Mouse (Mus musculus) CH12.LX (cell line): ENCODE results near the gene Mrpl42. TPM values are rescaled to one million over a fixed set of nuclear protein-coding genes. Genes with fewer than 3 reads are reported as not detected.

Experiments
- DNase-seq: peaks from one replicate; pipeline ENCODE4 v3.0.0-alpha.2; 2013; ENCODE audit errors: extremely low read depth
- H3K27ac ChIP-seq: 2 replicates; pipeline ENCODE4 v1.5.1; 2012; ENCODE audit warnings: low read depth, mild to moderate bottlenecking, control low read depth, moderate library complexity; ENCODE audit not compliant: insufficient read depth
- H3K27me3 ChIP-seq: replicated peaks from 2 replicates; pipeline ENCODE3; 2012; ENCODE audit warnings: inconsistent platforms
- H3K36me3 ChIP-seq, 2 experiments: replicated peaks in 1 of 2; 2 replicates each; pipeline versions ENCODE3 to v1.6.1; 2012; ENCODE audit warnings: inconsistent platforms in 1 of 2, low read length in 1 of 2, mild to moderate bottlenecking in 1 of 2, mixed read lengths in 1 of 2, moderate library complexity in 1 of 2; ENCODE audit not compliant: control insufficient read depth in 1 of 2, insufficient read depth in 1 of 2
- H3K4me1 ChIP-seq, 2 experiments: 2 replicates each; pipeline ENCODE4 v1.6.1; 2012; ENCODE audit warnings: inconsistent platforms in 1 of 2, moderate library complexity in 1 of 2; ENCODE audit not compliant: insufficient read depth in 2 of 2, control insufficient read depth in 1 of 2
- H3K4me2 ChIP-seq: 2 replicates; pipeline ENCODE4 v1.6.1; 2012; ENCODE audit warnings: low read depth, mild to moderate bottlenecking, control low read depth; ENCODE audit not compliant: poor library complexity, insufficient read depth, severe bottlenecking
- H3K4me3 ChIP-seq, 3 experiments: fragments of 150-350 bp in 1 of 3; sonication (generic) in 1 of 3; replicated peaks in 1 of 3; 2 replicates each; pipeline versions ENCODE3 to v1.5.1; 2011 to 2012; ENCODE audit warnings: low read depth in 2 of 3, low read length in 2 of 3, mild to moderate bottlenecking in 2 of 3, moderate library complexity in 2 of 3, control low read depth in 1 of 3, improper control_type of control experiment in 1 of 3, inconsistent platforms in 1 of 3, mixed read lengths in 1 of 3; ENCODE audit not compliant: poor library complexity in 1 of 3
- H3K79me2 ChIP-seq: replicated peaks from 2 replicates; pipeline ENCODE4 v1.6.1; 2012; ENCODE audit warnings: mild to moderate bottlenecking, moderate library complexity; ENCODE audit not compliant: control insufficient read depth, poor library complexity, insufficient read depth, severe bottlenecking; ENCODE audit errors: extremely low read depth
- H3K9ac ChIP-seq: 2 replicates; pipeline ENCODE4 v1.6.1; 2012; ENCODE audit warnings: low read depth, mild to moderate bottlenecking, control low read depth, moderate library complexity; ENCODE audit not compliant: insufficient read depth
- H3K9me3 ChIP-seq: replicated peaks from 2 replicates; pipeline ENCODE3; 2012; ENCODE audit warnings: low read length, inconsistent platforms, mixed read lengths
- BHLHE40 ChIP-seq: IDR thresholded peaks from 2 replicates; pipeline ENCODE4 v1.6.1; 2011; ENCODE audit warnings: mild to moderate bottlenecking, low read depth, low read length, improper control_type of control experiment
- CHD1 ChIP-seq: IDR thresholded peaks from 2 replicates; pipeline ENCODE4 v1.6.1; 2012; ENCODE audit warnings: low read depth, low read length, improper control_type of control experiment, inconsistent platforms
- CHD2 ChIP-seq: IDR thresholded peaks from 2 replicates; pipeline ENCODE4 v1.6.1; 2011; ENCODE audit warnings: low read length, improper control_type of control experiment
- CTCF ChIP-seq, 2 experiments: IDR thresholded peaks in 1 of 2; conservative IDR thresholded peaks in 1 of 2; 2 replicates each; pipeline ENCODE4 v1.5.1; 2011 to 2012; ENCODE audit warnings: low read depth in 2 of 2, low read length in 2 of 2, improper control_type of control experiment in 1 of 2, inconsistent platforms in 1 of 2, mild to moderate bottlenecking in 1 of 2, moderate library complexity in 1 of 2
- E2F4 ChIP-seq: IDR thresholded peaks from 2 replicates; pipeline ENCODE4 v1.6.1; 2011; ENCODE audit warnings: low read depth, low read length, improper control_type of control experiment; ENCODE audit not compliant: insufficient replicate concordance
- ELF1 ChIP-seq: IDR thresholded peaks from 2 replicates; pipeline ENCODE4 v1.6.1; 2014; ENCODE audit warnings: low read depth, mild to moderate bottlenecking, inconsistent platforms, low read length, improper control_type of control experiment
- EP300 ChIP-seq: IDR thresholded peaks from 2 replicates; pipeline ENCODE4 v1.6.1; 2011; ENCODE audit warnings: low read length, improper control_type of control experiment
- ETS1 ChIP-seq: conservative IDR thresholded peaks from 2 replicates; pipeline ENCODE4 v1.6.1; 2012; ENCODE audit warnings: low read depth, mild to moderate bottlenecking, inconsistent platforms, low read length, improper control_type of control experiment, moderate library complexity
- GABPA ChIP-seq: IDR thresholded peaks from 2 replicates; pipeline ENCODE4 v1.6.1; 2012; ENCODE audit warnings: low read depth, low read length, improper control_type of control experiment, inconsistent platforms; ENCODE audit not compliant: insufficient replicate concordance
- HCFC1 ChIP-seq: IDR thresholded peaks from 2 replicates; pipeline ENCODE4 v1.6.1; 2012; ENCODE audit warnings: low read depth, mild to moderate bottlenecking, inconsistent platforms, low read length, improper control_type of control experiment
- IRF4 ChIP-seq: IDR thresholded peaks from 2 replicates; pipeline ENCODE4 v1.6.1; 2014; ENCODE audit warnings: low read depth, mild to moderate bottlenecking, inconsistent platforms, low read length, improper control_type of control experiment
- JUN ChIP-seq: IDR thresholded peaks from 2 replicates; pipeline ENCODE4 v1.6.1; 2011; ENCODE audit warnings: low read depth, mild to moderate bottlenecking, low read length, improper control_type of control experiment, moderate library complexity; ENCODE audit not compliant: insufficient read depth
- JUND ChIP-seq: conservative IDR thresholded peaks from 2 replicates; pipeline ENCODE4 v1.6.1; 2011; ENCODE audit warnings: low read depth, low read length, improper control_type of control experiment
- KAT2A ChIP-seq: IDR thresholded peaks from 2 replicates; pipeline ENCODE4 v1.6.1; 2012; ENCODE audit warnings: low read length, improper control_type of control experiment, inconsistent platforms; ENCODE audit not compliant: insufficient replicate concordance
- MAFK ChIP-seq: IDR thresholded peaks from 2 replicates; pipeline ENCODE4 v1.6.1; 2011; ENCODE audit warnings: low read length, improper control_type of control experiment; ENCODE audit not compliant: insufficient replicate concordance
- MAX ChIP-seq: IDR thresholded peaks from 2 replicates; pipeline ENCODE4 v1.6.1; 2011; ENCODE audit warnings: low read length, improper control_type of control experiment
- MAZ ChIP-seq: IDR thresholded peaks from 2 replicates; pipeline ENCODE4 v1.6.1; 2012; ENCODE audit warnings: low read depth, mild to moderate bottlenecking, inconsistent platforms, low read length, improper control_type of control experiment, moderate library complexity
- MEF2A ChIP-seq: IDR thresholded peaks from 2 replicates; pipeline ENCODE4 v1.6.1; 2014; ENCODE audit warnings: low read depth, mild to moderate bottlenecking, inconsistent platforms, low read length, improper control_type of control experiment, borderline replicate concordance
- MXI1 ChIP-seq: IDR thresholded peaks from 2 replicates; pipeline ENCODE4 v1.6.1; 2011; ENCODE audit warnings: mild to moderate bottlenecking, low read depth, low read length, improper control_type of control experiment
- MYC ChIP-seq: IDR thresholded peaks from 2 replicates; pipeline ENCODE4 v1.6.1; 2011; ENCODE audit warnings: low read depth, mild to moderate bottlenecking, improper control_type of control experiment, low read length
- NELFE ChIP-seq: IDR thresholded peaks from 2 replicates; pipeline ENCODE4 v1.6.1; 2011; ENCODE audit warnings: low read depth, low read length, improper control_type of control experiment
- NRF1 ChIP-seq: IDR thresholded peaks from 2 replicates; pipeline ENCODE4 v1.6.1; 2014; ENCODE audit warnings: low read depth, mild to moderate bottlenecking, inconsistent platforms, low read length, improper control_type of control experiment, moderate library complexity
- PAX5 ChIP-seq: IDR thresholded peaks from 2 replicates; pipeline ENCODE4 v1.6.1; 2012; ENCODE audit warnings: low read length, inconsistent platforms, mixed read lengths
- POLR2A ChIP-seq: IDR thresholded peaks from 2 replicates; pipeline ENCODE4 v1.6.1; 2011; ENCODE audit warnings: low read depth, mild to moderate bottlenecking, improper control_type of control experiment, low read length
- POLR2AphosphoS2 ChIP-seq: IDR thresholded peaks from 2 replicates; pipeline ENCODE4 v1.6.1; 2011; ENCODE audit warnings: low read depth, low read length, improper control_type of control experiment
- RCOR1 ChIP-seq: conservative IDR thresholded peaks from 2 replicates; pipeline ENCODE4 v1.6.1; 2012; ENCODE audit warnings: low read depth, mild to moderate bottlenecking, inconsistent platforms, low read length, improper control_type of control experiment
- SIN3A ChIP-seq: IDR thresholded peaks from 2 replicates; pipeline ENCODE4 v1.6.1; 2012; ENCODE audit warnings: low read length, improper control_type of control experiment, inconsistent platforms
- SMC3 ChIP-seq: IDR thresholded peaks from 2 replicates; pipeline ENCODE4 v1.6.1; 2011; ENCODE audit warnings: low read depth, low read length, improper control_type of control experiment
- TBP ChIP-seq: conservative IDR thresholded peaks from 2 replicates; pipeline ENCODE4 v1.6.1; 2011; ENCODE audit warnings: low read depth, low read length, improper control_type of control experiment
- TCF12 ChIP-seq: IDR thresholded peaks from 2 replicates; pipeline ENCODE4 v1.6.1; 2014; ENCODE audit warnings: low read depth, mild to moderate bottlenecking, inconsistent platforms, low read length, improper control_type of control experiment
- UBTF ChIP-seq: IDR thresholded peaks from 2 replicates; pipeline ENCODE4 v1.6.1; 2012; ENCODE audit warnings: low read depth, mild to moderate bottlenecking, inconsistent platforms, low read length, improper control_type of control experiment, moderate library complexity
- USF1 ChIP-seq: IDR thresholded peaks from 2 replicates; pipeline ENCODE4 v1.6.1; 2014; ENCODE audit warnings: low read depth, mild to moderate bottlenecking, inconsistent platforms, low read length, improper control_type of control experiment
- USF2 ChIP-seq: conservative IDR thresholded peaks from 2 replicates; pipeline ENCODE4 v1.6.1; 2011; ENCODE audit warnings: low read depth, low read length, improper control_type of control experiment
- ZC3H11A ChIP-seq: IDR thresholded peaks from 2 replicates; pipeline ENCODE4 v1.6.1; 2012; ENCODE audit warnings: low read depth, mild to moderate bottlenecking, inconsistent platforms, low read length, improper control_type of control experiment
- ZKSCAN1 ChIP-seq: IDR thresholded peaks from 2 replicates; pipeline ENCODE4 v1.6.1; 2012; ENCODE audit warnings: low read depth, inconsistent platforms, low read length, improper control_type of control experiment, borderline replicate concordance
- ZMIZ1 ChIP-seq: IDR thresholded peaks from 2 replicates; pipeline ENCODE4 v1.6.1; 2012; ENCODE audit warnings: low read depth, mild to moderate bottlenecking, inconsistent platforms, low read length, improper control_type of control experiment
- ZNF384 ChIP-seq: IDR thresholded peaks from 2 replicates; pipeline ENCODE4 v1.6.1; 2012; ENCODE audit warnings: low read depth, low read length, improper control_type of control experiment, inconsistent platforms
- dilution Hi-C: fragments of 300-500 bp; cut with MboI; formaldehyde crosslinking; loops from 2 replicates; pipeline ENCODE4 v1.14.3; 2020; ENCODE audit warnings: low sequenced_read_pairs; ENCODE audit not compliant: extremely low pct_unique_long_range_greater_than_20kb, extremely low pct_ligation_motif_present
- in situ Hi-C: fragments of 300-500 bp; cut with MboI; formaldehyde crosslinking; loops from 3 replicates; pipeline ENCODE4 v1.14.3; 2019; ENCODE audit warnings: low sequenced_read_pairs, low pct_ligation_motif_present, low pct_unique_long_range_greater_than_20kb, mixed read lengths
- polyA plus RNA-seq: library from polyadenylated mRNA; unstranded; fragments of >175 nt; gene quantifications from 2 replicates; pipeline ENCODE4 v1.2.1, GENCODE M21; 2012; ENCODE audit warnings: low read depth; ENCODE audit not compliant: insufficient read length
- total RNA-seq, 2 experiments: library from RNA; depleted of rRNA; stranded (reverse); fragments of 300-350 nt in 1 of 2; fragments of >200 nt in 1 of 2; gene quantifications; 2 replicates each; pipeline ENCODE4 v1.2.3; 2012 to 2014

The Mrpl42 gene
- total and polyA plus RNA-seq, 3 experiments: 161 to 389 (median 223) TPM

DNA sequence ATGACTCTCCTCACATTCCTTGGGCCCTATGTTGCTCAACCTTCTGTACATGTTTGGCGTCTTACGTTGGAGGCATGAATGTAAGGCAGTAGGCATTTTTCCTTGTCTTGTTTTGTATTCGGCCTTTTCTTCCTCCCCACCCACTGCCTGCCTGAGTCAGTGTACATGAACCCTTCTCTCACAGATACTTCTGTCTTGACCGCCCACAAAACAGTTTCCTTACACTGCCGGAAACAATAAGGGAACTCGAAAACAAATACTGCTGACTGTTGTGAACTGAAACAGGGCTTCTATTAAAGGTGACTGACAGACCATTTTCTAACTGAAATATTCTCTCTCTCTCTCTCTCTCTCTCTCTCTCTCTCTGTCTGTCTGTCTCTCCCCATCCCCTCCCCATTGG, 7.1 kb upstream of the Mrpl42 start:
- dilution Hi-C loops (no loop called here), in situ Hi-C loops (no loop called here)

DNA sequence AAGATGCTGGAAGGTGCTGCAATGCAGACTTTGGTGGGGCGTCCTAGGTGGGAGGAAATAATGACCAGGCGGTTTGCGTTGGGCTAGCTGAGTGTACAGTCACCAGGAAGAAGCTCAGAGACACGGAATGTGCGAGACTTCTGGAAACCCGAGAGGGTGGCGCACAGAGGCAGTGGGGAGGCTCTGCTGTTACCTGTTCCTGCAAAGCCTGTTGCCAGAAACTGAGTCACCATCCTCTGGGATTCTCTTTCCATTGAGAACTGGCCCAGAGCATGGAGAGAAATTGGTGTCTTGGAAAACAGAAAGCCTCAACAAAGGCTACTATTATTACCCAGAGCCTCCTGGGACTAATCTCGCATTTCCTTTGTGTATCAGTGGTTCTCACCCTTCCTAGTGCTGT, 6.4 kb upstream of the Mrpl42 start:
- dilution Hi-C loops: no loop called here
- no peaks in the 10 kb centered on the region for H3K27me3 ChIP-seq
- in situ Hi-C loops: no loop called here
- 0 out of 2 replicates have a peak overlapping the region, but pooled peaks have one; percentile 88 for H3K4me2 ChIP-seq
- H3K9me3 ChIP-seq: peaks cover 6% of the 10 kb centered on the region
- H3K27ac ChIP-seq: no peak overlapping the region
- H3K9ac ChIP-seq: no peak overlapping the region
- H3K79me2 ChIP-seq: peaks cover 9% of the 10 kb centered on the region
- TF ChIP-seq ETS1 (no peak), SMC3 (no peak), ZMIZ1 (no peak), E2F4 (no peak), MXI1 (no peak), ELF1 (no peak), MAX (no peak), BHLHE40 (no peak), MAFK (no peak), ZNF384 (no peak), USF1 (no peak), JUND (no peak), POLR2A (no peak), TCF12 (no peak), MAZ (no peak), NELFE (no peak)
- H3K4me1 ChIP-seq: peaks cover 6 to 30% of the 10 kb centered on the region in 2 experiments; a peak in 2 of 4 replicates
- no peak overlapping the region for H3K4me3 ChIP-seq
- H3K36me3 ChIP-seq: peaks cover 0 to 2% of the 10 kb centered on the region in 2 experiments
- no peak for DNase-seq

More for the DNA sequence above, 7.1 kb upstream of the Mrpl42 start:
- Histone ChIP-seq H3K4me3 (peak overlapping the region in 2 of 3 experiments; percentile 0 to 22), H3K9me3 (peaks cover 6% of the 10 kb centered on the region), H3K9ac (peak overlapping the region; percentile 71), H3K4me1 (peaks cover 6 to 34% of the 10 kb centered on the region in 2 experiments; a peak in 2 of 4 replicates), H3K27me3 (no peaks in the 10 kb centered on the region), H3K79me2 (peaks cover 9% of the 10 kb centered on the region), H3K36me3 (peaks cover 0 to 2% of the 10 kb centered on the region in 2 experiments), H3K4me2 (peak overlapping the region; percentile 88), H3K27ac (peak overlapping the region; percentile 39; the same call in 1 of the 2 replicates)
- TF ChIP-seq HCFC1 (no peak), JUN (no peak), TCF12 (no peak), CHD1 (no peak; the same call in 1 of the 2 replicates), MAX (no peak), JUND (no peak), ZKSCAN1 (no peak), MAFK (peak; percentile 70; the same call in 1 of the 2 replicates), MAZ (no peak), CTCF (conservative IDR thresholded peaks at IDR 0.05 in 1 of 2, IDR thresholded peaks at IDR 0.05 in 1 of 2; ENCODE audit: low read depth in 2 of 2, low read length in 2 of 2) (no peak), RCOR1 (no peak), ETS1 (no peak), ZC3H11A (no peak), USF1 (no peak), KAT2A (no peak), MXI1 (peak; percentile 8; the same call in 1 of the 2 replicates), E2F4 (no peak), POLR2A (no peak), TBP (no peak), CHD2 (no peak), UBTF (no peak), ZNF384 (no peak), SMC3 (no peak), SIN3A (peak; percentile 68), MYC (no peak), USF2 (no peak), NRF1 (no peak), BHLHE40 (no peak), IRF4 (no peak), ELF1 (0 out of 2 replicates have a peak, but pooled peaks have one; percentile 7), GABPA (no peak), NELFE (no peak), POLR2AphosphoS2 (no peak), EP300 (no peak), MEF2A (no peak), PAX5 (no peak)
- DNase-seq: no peak
